Mouse (Mus musculus) myocyte (in vitro differentiated cells): ENCODE results near the gene Vopp1. TPM values are rescaled to one million over a fixed set of nuclear protein-coding genes. Genes with fewer than 3 reads are reported as not detected.

Source experiments
- H3K27me3 ChIP-seq: one replicate; pipeline ENCODE4 v1.6.1; 2011; ENCODE audit not compliant: control insufficient read depth, insufficient read depth, insufficient read length
- H3K36me3 ChIP-seq: one replicate; pipeline ENCODE4 v1.6.1; 2011; ENCODE audit not compliant: control insufficient read depth, insufficient read depth
- H3K4me2 ChIP-seq: one replicate; pipeline ENCODE4 v1.6.1; 2011; ENCODE audit warnings: low read depth, control low read depth
- H3K4me3 ChIP-seq: one replicate; pipeline ENCODE4 v1.5.1; 2011; ENCODE audit warnings: mild to moderate bottlenecking, control low read depth, moderate library complexity
- H3K79me2 ChIP-seq: one replicate; pipeline ENCODE4 v1.6.1; 2011; ENCODE audit not compliant: control insufficient read depth, insufficient read depth
- H3ac ChIP-seq: one replicate; pipeline ENCODE4 v1.6.1; 2011; ENCODE audit not compliant: control insufficient read depth, insufficient read length
- CEBPB ChIP-seq: IDR thresholded peaks from 2 replicates; pipeline ENCODE4 v1.6.1; 2011; ENCODE audit warnings: mild to moderate bottlenecking, moderate library complexity; ENCODE audit not compliant: poor library complexity, insufficient read depth, severe bottlenecking
- E2F4 ChIP-seq: IDR thresholded peaks from one replicate; pipeline ENCODE4 v1.6.1; 2011; ENCODE audit warnings: mild to moderate bottlenecking, control low read depth, moderate library complexity; ENCODE audit not compliant: insufficient read depth
- MAX ChIP-seq: IDR thresholded peaks from one replicate; pipeline ENCODE4 v1.6.1; 2011; ENCODE audit warnings: low read depth, mild to moderate bottlenecking, control low read depth
- MYOD1 ChIP-seq, 3 experiments: IDR thresholded peaks; one replicate each; pipeline ENCODE4 v1.6.1; 2011; ENCODE audit warnings: control low read depth in 2 of 3, low read depth in 2 of 3, mild to moderate bottlenecking in 2 of 3, moderate library complexity in 1 of 3; ENCODE audit not compliant: insufficient read length in 2 of 3, control insufficient read depth in 1 of 3
- MYOG ChIP-seq, 3 experiments: IDR thresholded peaks; one replicate each; pipeline ENCODE4 v1.6.1; 2011; ENCODE audit warnings: control low read depth in 2 of 3, low read depth in 2 of 3, mild to moderate bottlenecking in 2 of 3; ENCODE audit not compliant: insufficient read length in 2 of 3, control insufficient read depth in 1 of 3, insufficient read depth in 1 of 3
- POLR2A ChIP-seq: IDR thresholded peaks from one replicate; pipeline ENCODE4 v1.6.1; 2011; ENCODE audit warnings: low read depth, mild to moderate bottlenecking, control low read depth, moderate library complexity; ENCODE audit not compliant: insufficient read length
- POLR2AphosphoS2 ChIP-seq: IDR thresholded peaks from one replicate; pipeline ENCODE4 v1.6.1; 2011; ENCODE audit warnings: low read depth, control low read depth; ENCODE audit not compliant: insufficient read length
- REST ChIP-seq: IDR thresholded peaks from one replicate; pipeline ENCODE4 v1.6.1; 2011; ENCODE audit warnings: mild to moderate bottlenecking, control low read depth, moderate library complexity; ENCODE audit not compliant: insufficient read depth, insufficient read length
- SRF ChIP-seq: IDR thresholded peaks from one replicate; pipeline ENCODE4 v1.6.1; 2011; ENCODE audit warnings: low read depth; ENCODE audit not compliant: control insufficient read depth, insufficient read length
- TCF12 ChIP-seq: IDR thresholded peaks from one replicate; pipeline ENCODE4 v1.6.1; 2011; ENCODE audit warnings: mild to moderate bottlenecking, control low read depth; ENCODE audit not compliant: poor library complexity, insufficient read depth, severe bottlenecking
- TCF3 ChIP-seq: IDR thresholded peaks from one replicate; pipeline ENCODE4 v1.6.1; 2011; ENCODE audit warnings: low read depth, control low read depth; ENCODE audit not compliant: insufficient read length
- USF1 ChIP-seq: IDR thresholded peaks from one replicate; pipeline ENCODE4 v1.6.1; 2011; ENCODE audit warnings: low read depth, mild to moderate bottlenecking, control low read depth, moderate library complexity
- polyA plus RNA-seq: library from polyadenylated mRNA; unstranded; fragments of >200 nt; fragmentation: generic; extraction: Trizol; gene quantifications from one replicate; pipeline ENCODE4 v1.2.1, GENCODE M21; 2012; ENCODE audit warnings: missing spikeins

Vopp1 gene
- polyA plus RNA-seq, 1 experiment, result 13.7 TPM

DNA sequence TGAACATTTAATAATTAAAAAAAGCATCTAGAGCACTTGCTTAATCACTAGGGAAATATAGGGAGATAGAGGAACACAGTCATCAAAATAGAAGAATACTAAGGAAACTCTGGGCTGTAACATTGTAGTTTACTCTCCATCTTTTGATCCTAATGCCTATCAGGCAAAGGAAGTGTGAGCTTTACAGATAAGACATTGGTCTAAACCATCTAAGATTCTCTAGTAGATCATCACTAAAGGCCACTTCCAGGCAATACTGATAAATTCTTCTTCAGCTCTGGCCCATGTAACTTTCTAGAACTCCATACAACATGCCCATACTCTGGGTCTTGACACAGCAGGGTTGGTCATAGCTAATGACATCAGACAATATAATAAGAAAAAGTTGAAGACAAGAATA is 61.9 kb downstream of the Vopp1 start:
- Histone ChIP-seq H3ac (no peak overlapping the region), H3K27me3 (no peaks in the 10 kb centered on the region)
- TF ChIP-seq SRF (no peak), USF1 (no peak), MYOD1 (IDR thresholded peaks at IDR 0.05; ENCODE audit: control insufficient read depth in 1 of 3, insufficient read length in 2 of 3, low read depth in 2 of 3) (no peak), POLR2A (no peak), MYOG (IDR thresholded peaks at IDR 0.05; ENCODE audit: control insufficient read depth in 1 of 3, insufficient read depth in 1 of 3, insufficient read length in 2 of 3, low read depth in 2 of 3) (no peak), POLR2AphosphoS2 (no peak)

DNA sequence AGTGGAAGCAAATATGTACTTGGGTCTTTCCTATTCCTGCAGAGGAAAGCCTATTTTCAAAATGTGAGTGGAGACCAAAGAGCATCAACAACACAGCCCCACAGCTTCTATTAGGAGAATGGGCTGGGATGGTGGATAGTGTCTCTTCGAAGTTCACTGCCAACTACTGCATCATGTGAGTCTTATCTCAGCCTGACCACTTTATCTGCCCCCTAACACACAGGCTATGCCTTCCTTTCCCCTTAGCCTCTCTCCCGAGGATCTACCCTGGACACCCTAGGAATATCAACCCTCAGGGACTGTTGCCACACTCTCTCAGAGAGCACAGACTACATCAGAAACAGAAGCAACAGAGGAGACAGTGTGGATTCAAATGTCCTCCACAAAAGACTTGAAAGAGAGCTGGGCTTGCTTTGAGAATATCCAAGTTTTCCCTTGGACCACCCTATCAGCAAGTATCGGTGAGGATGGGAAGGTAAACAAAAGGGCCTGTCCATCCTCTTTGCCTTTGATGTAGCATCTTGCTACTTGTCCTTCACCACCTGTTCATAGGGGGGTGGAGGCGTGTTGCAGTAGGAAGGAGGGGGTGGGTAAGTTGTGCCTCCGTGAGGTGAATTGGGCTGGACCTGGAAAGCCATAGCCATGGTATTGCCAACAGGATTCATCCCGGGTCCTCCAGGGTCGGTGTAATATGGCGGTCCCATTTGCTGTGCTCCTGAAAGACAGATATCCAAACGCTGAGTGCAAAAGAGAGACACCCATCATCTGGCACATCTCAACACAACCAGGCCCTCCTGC is 70.8 kb downstream of the Vopp1 start:
- Histone ChIP-seq H3K79me2 (no peaks in the 10 kb centered on the region), H3K4me2 (no peak overlapping the region), H3ac (no peak overlapping the region), H3K4me3 (no peak overlapping the region), H3K27me3 (no peaks in the 10 kb centered on the region), H3K36me3 (no peaks in the 10 kb centered on the region)
- TF ChIP-seq POLR2A, result no peak
- no peak for TF ChIP-seq REST
- no peak for TF ChIP-seq TCF12
- no peak for TF ChIP-seq E2F4
- no peak for TF ChIP-seq MYOD1 (IDR thresholded peaks at IDR 0.05; ENCODE audit: control insufficient read depth in 1 of 3, insufficient read length in 2 of 3, low read depth in 2 of 3)
- TF ChIP-seq MAX, result no peak
- TF ChIP-seq SRF, result no peak

More for the DNA sequence above, 61.9 kb downstream of the Vopp1 start:
- H3K79me2 ChIP-seq, result no peaks in the 10 kb centered on the region
- no peak overlapping the region for H3K4me2 ChIP-seq
- no peak overlapping the region for H3K4me3 ChIP-seq
- no peaks in the 10 kb centered on the region for H3K36me3 ChIP-seq

DNA sequence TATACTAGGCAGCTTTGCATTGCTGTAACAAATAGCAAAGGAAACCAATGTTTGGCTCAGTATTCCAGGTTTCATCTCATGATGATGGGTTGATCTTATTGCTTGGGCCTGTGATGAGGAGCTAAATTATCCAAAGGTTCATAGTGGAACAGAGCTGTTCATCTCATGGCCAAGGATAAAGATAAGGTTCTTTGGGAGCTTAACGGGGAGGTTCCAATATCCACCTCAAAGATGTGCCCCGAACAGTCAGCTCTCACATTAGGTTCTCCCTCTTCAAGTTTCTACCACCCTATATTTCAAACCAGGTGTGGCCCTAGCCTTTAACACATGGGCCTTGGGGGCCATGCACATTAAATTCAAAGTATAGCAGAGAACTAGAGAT is 79.2 kb downstream of the Vopp1 start:
- no peak for TF ChIP-seq MYOD1 (IDR thresholded peaks at IDR 0.05; ENCODE audit: control insufficient read depth in 1 of 3, insufficient read length in 2 of 3, low read depth in 2 of 3)
- TF ChIP-seq SRF, result no peak
- no peak for TF ChIP-seq POLR2A
- no peak for TF ChIP-seq TCF3
- no peak for TF ChIP-seq REST
- TF ChIP-seq POLR2AphosphoS2, result no peak
- TF ChIP-seq MAX, result no peak
- no peak for TF ChIP-seq CEBPB
- TF ChIP-seq TCF12, result no peak
- TF ChIP-seq USF1, result no peak
- no peak for TF ChIP-seq E2F4
- no peak for TF ChIP-seq MYOG (IDR thresholded peaks at IDR 0.05; ENCODE audit: control insufficient read depth in 1 of 3, insufficient read depth in 1 of 3, insufficient read length in 2 of 3, low read depth in 2 of 3)
- no peak overlapping the region for H3ac ChIP-seq
- H3K79me2 ChIP-seq, result no peaks in the 10 kb centered on the region
- no peak overlapping the region for H3K4me3 ChIP-seq
- no peaks in the 10 kb centered on the region for H3K36me3 ChIP-seq
- no peak overlapping the region for H3K4me2 ChIP-seq
- H3K27me3 ChIP-seq, result no peaks in the 10 kb centered on the region

DNA sequence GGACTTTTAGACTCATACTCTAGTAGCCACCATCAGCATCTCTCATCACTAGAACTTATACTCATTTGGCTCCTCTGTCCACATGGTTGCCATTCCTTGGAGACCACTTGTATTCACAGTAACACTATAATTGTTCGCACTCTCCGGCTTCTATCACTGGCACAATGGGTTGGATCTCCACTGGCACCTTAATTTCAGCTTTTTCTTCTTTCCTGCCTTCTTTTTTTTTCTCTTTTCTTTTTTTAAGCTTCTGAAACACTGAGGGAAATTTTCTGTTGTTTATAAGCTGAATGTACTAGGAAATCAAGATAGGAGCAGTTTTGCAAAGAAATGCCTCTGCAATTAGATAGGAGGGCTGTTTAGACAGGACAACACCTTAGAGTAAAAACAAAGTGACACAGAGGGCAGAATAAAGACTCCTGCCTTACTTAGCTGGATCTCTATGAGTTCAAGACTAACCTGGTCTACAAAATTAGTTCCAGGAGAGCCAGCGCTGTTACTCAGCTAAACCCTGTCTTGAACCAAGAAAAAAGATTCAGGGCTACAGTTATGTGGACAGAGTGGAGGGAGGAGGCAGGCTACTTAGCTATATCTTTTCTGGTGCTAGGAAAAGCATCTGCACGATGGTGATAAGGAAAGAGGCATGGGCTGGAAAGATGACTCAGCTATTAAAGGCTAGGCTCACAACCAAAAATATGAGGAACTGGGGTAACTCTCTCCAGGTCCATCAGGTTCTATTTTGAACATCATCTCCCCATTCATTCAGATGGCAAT is 79.8 kb downstream of the Vopp1 start:
- Histone ChIP-seq H3K36me3 (no peaks in the 10 kb centered on the region), H3ac (no peak overlapping the region), H3K4me2 (no peak overlapping the region), H3K27me3 (no peaks in the 10 kb centered on the region), H3K4me3 (no peak overlapping the region), H3K79me2 (no peaks in the 10 kb centered on the region)
- TF ChIP-seq POLR2AphosphoS2, result no peak
- no peak for TF ChIP-seq USF1
- TF ChIP-seq REST, result no peak
- TF ChIP-seq MYOG (IDR thresholded peaks at IDR 0.05; ENCODE audit: control insufficient read depth in 1 of 3, insufficient read depth in 1 of 3, insufficient read length in 2 of 3, low read depth in 2 of 3), result no peak
- no peak for TF ChIP-seq E2F4
- no peak for TF ChIP-seq TCF3

DNA sequence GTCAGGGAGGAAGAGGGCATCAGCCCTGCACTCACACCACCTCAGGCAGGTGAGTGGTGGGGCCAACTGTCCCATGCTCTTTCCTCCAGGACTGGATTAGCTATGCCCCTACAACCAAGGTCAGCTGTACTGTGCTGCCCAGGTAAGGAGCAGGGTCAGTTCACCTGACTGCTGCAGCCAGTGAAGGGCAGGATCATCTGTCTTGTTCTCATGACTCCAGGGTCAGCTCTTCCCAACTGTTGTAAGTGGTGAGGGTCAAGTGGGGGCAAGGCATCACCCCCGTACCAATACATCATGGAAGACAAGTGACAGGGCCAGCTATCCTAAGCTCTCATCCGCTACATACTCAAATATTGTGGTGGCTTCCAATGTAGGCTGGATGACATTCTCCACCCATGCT is 80.8 kb downstream of the Vopp1 start:
- Histone ChIP-seq H3K4me2 (no peak overlapping the region), H3K36me3 (no peaks in the 10 kb centered on the region), H3ac (no peak overlapping the region), H3K79me2 (no peaks in the 10 kb centered on the region), H3K27me3 (no peaks in the 10 kb centered on the region), H3K4me3 (no peak overlapping the region)
- TF ChIP-seq MYOG (IDR thresholded peaks at IDR 0.05; ENCODE audit: control insufficient read depth in 1 of 3, insufficient read depth in 1 of 3, insufficient read length in 2 of 3, low read depth in 2 of 3) (no peak), MYOD1 (IDR thresholded peaks at IDR 0.05; ENCODE audit: control insufficient read depth in 1 of 3, insufficient read length in 2 of 3, low read depth in 2 of 3) (no peak), CEBPB (no peak)
